Mouse (Mus musculus) brain, embryonic 14.5 days (tissue): ENCODE data around the gene Rfx2.

ENCODE experiments used
- CTCF ChIP-seq: fragments of 200-500 bp; IDR thresholded peaks from 2 replicates; pipeline ENCODE4 v1.5.1; 2012; ENCODE audit warnings: inconsistent platforms, mild to moderate bottlenecking, moderate library complexity, borderline replicate concordance; ENCODE audit not compliant: insufficient read depth, insufficient read length; ENCODE audit errors: extremely low read depth
- POLR2A ChIP-seq: fragments of 200-500 bp; IDR thresholded peaks from 2 replicates; pipeline ENCODE4 v1.6.1; 2012; ENCODE audit warnings: mild to moderate bottlenecking, inconsistent platforms, borderline replicate concordance; ENCODE audit not compliant: poor library complexity, insufficient read depth, insufficient read length, severe bottlenecking; ENCODE audit errors: extremely low read depth

- TF ChIP-seq CTCF (no peak), POLR2A (no peak)
These were observed 11.4 kb upstream of the Rfx2 start for GRCm38 (mm10) chr17:56842173-56842572.
